29 mouse cellular contexts compared by ENCODE assay signal in genomic region chr2:155536292-155536691, GRCm38 (mm10). TPM values are rescaled to one million over a fixed set of nuclear protein-coding genes. Genes with fewer than 3 reads are reported as not detected.
"Had no signal": no experiment of that assay in that cellular context is flagged by ENCODE, and none has a peak within 500 bp of the region (broad histone marks: within the 10 kb centered on the region; RNA-seq: fewer than 3 reads in every experiment).

No protein-coding gene starts in this region.

- H3K9ac ChIP-seq: embryonic facial prominence, embryonic 12.5 days; embryonic facial prominence, embryonic 13.5 days; embryonic facial prominence, embryonic 15.5 days; forebrain, embryonic 12.5 days; forebrain, embryonic 13.5 days; forebrain, embryonic 15.5 days; forebrain, postnatal 0 days had no signal

- H3K4me2 ChIP-seq: embryonic facial prominence, embryonic 12.5 days; embryonic facial prominence, embryonic 13.5 days; embryonic facial prominence, embryonic 15.5 days; forebrain, embryonic 12.5 days; forebrain, embryonic 13.5 days; forebrain, embryonic 15.5 days had no signal

- DNase-seq: cerebellum, adult 9-10 months; cerebellum, adult 9-11 months; cerebellum, postnatal 10 days; cerebellum, postnatal 14 days; cerebellum, postnatal 25 days; cerebellum, postnatal 36 days; embryo, embryonic 11 days; forebrain, postnatal 0 days; gastrocnemius, adult 2 months; gastrocnemius, postnatal 10 days; gastrocnemius, postnatal 14 days; gastrocnemius, postnatal 25 days; gastrocnemius, postnatal 36 days; heart, adult 11 months; heart, adult 18-20 months; heart, adult 2 months had no signal

- H3K27ac ChIP-seq: embryonic facial prominence, embryonic 10.5 days; embryonic facial prominence, embryonic 12.5 days; embryonic facial prominence, embryonic 13.5 days; embryonic facial prominence, embryonic 15.5 days; forebrain, embryonic 10.5 days; forebrain, embryonic 12.5 days; forebrain, embryonic 13.5 days; forebrain, embryonic 15.5 days; gastrocnemius, adult 2 months; heart, adult 2 months had no signal

- H3K9me3 ChIP-seq: embryonic facial prominence, embryonic 10.5 days; embryonic facial prominence, embryonic 12.5 days; embryonic facial prominence, embryonic 13.5 days; embryonic facial prominence, embryonic 15.5 days; forebrain, embryonic 10.5 days; forebrain, embryonic 12.5 days; forebrain, embryonic 13.5 days; forebrain, embryonic 15.5 days had no signal

- H3K4me1 ChIP-seq: embryonic facial prominence, embryonic 13.5 days; embryonic facial prominence, embryonic 15.5 days; forebrain, embryonic 10.5 days; forebrain, embryonic 12.5 days; forebrain, embryonic 13.5 days; forebrain, embryonic 15.5 days had no signal

- H3K4me3 ChIP-seq: embryonic facial prominence, embryonic 10.5 days; embryonic facial prominence, embryonic 12.5 days; embryonic facial prominence, embryonic 13.5 days; embryonic facial prominence, embryonic 15.5 days; erythroblast, embryonic 14.5 days; forebrain, embryonic 10.5 days; forebrain, embryonic 12.5 days; forebrain, embryonic 13.5 days; forebrain, embryonic 15.5 days; gastrocnemius, adult 2 months; heart, adult 2 months had no signal

- H3K36me3 ChIP-seq: embryonic facial prominence, embryonic 10.5 days; embryonic facial prominence, embryonic 12.5 days; embryonic facial prominence, embryonic 13.5 days; embryonic facial prominence, embryonic 15.5 days; forebrain, embryonic 10.5 days; forebrain, embryonic 12.5 days; forebrain, embryonic 15.5 days had no signal

- H3K27me3 ChIP-seq: embryonic facial prominence, embryonic 12.5 days; embryonic facial prominence, embryonic 13.5 days; embryonic facial prominence, embryonic 15.5 days; forebrain, embryonic 12.5 days; forebrain, embryonic 13.5 days; forebrain, embryonic 15.5 days had no signal

- ATAC-seq: forebrain, embryonic 13.5 days; forebrain, embryonic 14.5 days; forebrain, embryonic 15.5 days; forebrain, embryonic 16.5 days; forebrain, postnatal 0 days had no signal

RNA-seq across cellular contexts. Expression of gene Ggt7, which starts 18.3 kb away (rescaled TPM):
- total RNA-seq: common myeloid progenitor, adult 5-6 weeks; granulocyte monocyte progenitor cell, adult 5-6 weeks had no signal
- polyA plus RNA-seq: erythroblast, embryonic 14.5 days had no signal
